Mouse (Mus musculus) forebrain, embryonic 11.5 days (tissue): Measurements from ENCODE around the gene Tenm3. TPM values are rescaled to one million over a fixed set of nuclear protein-coding genes. Genes with fewer than 3 reads are reported as not detected.
A peak's percentile ranks its signal among the peaks of the same experiment; 100 is the strongest.

Experiments
- ATAC-seq: fragments of 200-750 bp; cut with Nextera tagmentation; replicated peaks from 2 replicates; pipeline ENCODE4 v1.8.0; 2017; ENCODE audit warnings: moderate TSS enrichment; ENCODE audit not compliant: low FRiP score
- DNase-seq: peaks from one replicate; pipeline ENCODE4 v3.0.0-alpha.2; 2017; ENCODE audit warnings: low spot score
- H3K27ac ChIP-seq: fragments of 300-500 bp; sonication (generic); 2 replicates; pipeline ENCODE4 v1.5.1; 2014; ENCODE audit warnings: low read depth, low read length
- H3K27me3 ChIP-seq: fragments of 300-500 bp; sonication (generic); 2 replicates; pipeline ENCODE4 v1.6.1; 2014; ENCODE audit warnings: mild to moderate bottlenecking, low read length, mixed read lengths; ENCODE audit not compliant: control insufficient read depth, insufficient read depth
- H3K36me3 ChIP-seq: fragments of 300-500 bp; sonication (generic); 2 replicates; pipeline ENCODE4 v1.6.1; 2014; ENCODE audit warnings: mild to moderate bottlenecking, low read length, moderate library complexity, mixed read lengths; ENCODE audit not compliant: control insufficient read depth, insufficient read depth
- H3K4me1 ChIP-seq: fragments of 300-500 bp; sonication (generic); replicated peaks from 2 replicates; pipeline ENCODE4 v1.6.1; 2014; ENCODE audit warnings: low read length, mixed read lengths; ENCODE audit not compliant: control insufficient read depth, insufficient read depth
- H3K4me2 ChIP-seq: fragments of 300-500 bp; sonication (generic); 2 replicates; pipeline ENCODE4 v1.6.1; 2014; ENCODE audit warnings: low read depth, mild to moderate bottlenecking, low read length, moderate library complexity, mixed read lengths; ENCODE audit not compliant: severe bottlenecking
- H3K4me3 ChIP-seq: fragments of 300-500 bp; sonication (generic); 2 replicates; pipeline ENCODE4 v1.5.1; 2014; ENCODE audit warnings: low read depth, low read length
- H3K9ac ChIP-seq: fragments of 300-500 bp; sonication (generic); 2 replicates; pipeline ENCODE4 v1.6.1; 2014; ENCODE audit warnings: low read length
- H3K9me3 ChIP-seq: fragments of 300-500 bp; sonication (generic); 2 replicates; pipeline ENCODE4 v1.6.1; 2016; ENCODE audit warnings: low read length, mixed read lengths; ENCODE audit not compliant: control insufficient read depth
- WGBS: fragments of 180-500 bp; shearing (Covaris S2); extraction: QIAGEN DNeasy Blood & Tissue Kit; methylation state at CpG from one replicate; pipeline ENCODE4 v1.1.7; 2014; 5-methylcytosine and 5-hydroxymethylcytosine counted together
- polyA plus RNA-seq: library from polyadenylated mRNA; unstranded; fragments of >200 nt; fragmentation: Nextera tagmentation; extraction: Ambion mirVana; gene quantifications from 2 replicates; pipeline ENCODE4 v1.2.1, GENCODE M21; 2014

Gene Tenm3
- polyA plus RNA-seq, 1 experiment from 2014 or later, result 48.1 TPM

GRCm38 (mm10) chr8:48822291-48822690 lies 21.5 kb downstream of the Tenm3 start:
- H3K36me3 ChIP-seq, result no peaks in the 10 kb centered on the region
- no peaks in the 10 kb centered on the region for H3K4me1 ChIP-seq
- no peak overlapping the region for H3K9ac ChIP-seq
- no peak overlapping the region for H3K27ac ChIP-seq
- no peak overlapping the region for H3K4me2 ChIP-seq
- 83% methylated on average over 4 of the region's 4 CpGs for WGBS
- no peaks in the 10 kb centered on the region for H3K27me3 ChIP-seq
- H3K4me3 ChIP-seq, result no peak overlapping the region
- no peaks in the 10 kb centered on the region for H3K9me3 ChIP-seq
- DNase-seq (no peak), ATAC-seq (no peak)

GRCm38 (mm10) chr8:48819962-48820361 lies 23.8 kb downstream of the Tenm3 start:
- H3K4me2 ChIP-seq, result no peak overlapping the region
- H3K36me3 ChIP-seq, result no peaks in the 10 kb centered on the region
- H3K4me3 ChIP-seq, result no peak overlapping the region
- DNase-seq, result no peak
- no peaks in the 10 kb centered on the region for H3K9me3 ChIP-seq
- H3K27ac ChIP-seq, result no peak overlapping the region
- no peak for ATAC-seq
- no peaks in the 10 kb centered on the region for H3K27me3 ChIP-seq
- WGBS, result 52% methylated on average over 6 of the region's 6 CpGs
- H3K4me1 ChIP-seq, result no peaks in the 10 kb centered on the region
- no peak overlapping the region for H3K9ac ChIP-seq

GRCm38 (mm10) chr8:48819348-48819747 lies 24.4 kb downstream of the Tenm3 start:
- DNase-seq (no peak), ATAC-seq (no peak)
- no peak overlapping the region for H3K4me3 ChIP-seq
- no peak overlapping the region for H3K9ac ChIP-seq
- H3K9me3 ChIP-seq, result no peaks in the 10 kb centered on the region
- no peaks in the 10 kb centered on the region for H3K36me3 ChIP-seq
- H3K4me1 ChIP-seq, result no peaks in the 10 kb centered on the region
- H3K27me3 ChIP-seq, result no peaks in the 10 kb centered on the region
- WGBS, result 73% methylated on average over 5 of the region's 5 CpGs
- no peak overlapping the region for H3K4me2 ChIP-seq
- no peak overlapping the region for H3K27ac ChIP-seq

GRCm38 (mm10) chr8:48816941-48817340 lies 26.8 kb downstream of the Tenm3 start:
- H3K4me2 ChIP-seq, result no peak overlapping the region
- H3K27ac ChIP-seq, result no peak overlapping the region

GRCm38 (mm10) chr8:48812196-48812741 lies 31.5 kb downstream of the Tenm3 start:
- Histone ChIP-seq H3K36me3 (no peaks in the 10 kb centered on the region), H3K27me3 (no peaks in the 10 kb centered on the region), H3K9ac (no peak overlapping the region), H3K4me1 (0 out of 2 replicates have a peak, but pooled peaks cover 5% of the 10 kb centered on the region), H3K9me3 (no peaks in the 10 kb centered on the region), H3K27ac (no peak overlapping the region), H3K4me3 (no peak overlapping the region), H3K4me2 (no peak overlapping the region)
- WGBS, result 91% methylated on average over 1 of the region's 1 CpGs
- 0 out of 2 replicates have a peak, but pooled peaks have one; percentile 27 for ATAC-seq
- DNase-seq, result no peak

More at GRCm38 (mm10) chr8:48816941-48817340, 26.8 kb downstream of the Tenm3 start:
- Histone ChIP-seq H3K9ac (no peak overlapping the region), H3K36me3 (no peaks in the 10 kb centered on the region), H3K9me3 (no peaks in the 10 kb centered on the region), H3K4me3 (no peak overlapping the region), H3K4me1 (0 out of 2 replicates have a peak, but pooled peaks cover 2% of the 10 kb centered on the region), H3K27me3 (no peaks in the 10 kb centered on the region)
- ATAC-seq (no peak), DNase-seq (no peak)
- WGBS, result 60% methylated on average over 13 of the region's 13 CpGs

GRCm38 (mm10) chr8:48810615-48811014 lies 33.1 kb downstream of the Tenm3 start:
- Histone ChIP-seq H3K4me1 (0 out of 2 replicates have a peak, but pooled peaks cover 5% of the 10 kb centered on the region), H3K4me2 (no peak overlapping the region), H3K36me3 (no peaks in the 10 kb centered on the region), H3K27ac (no peak overlapping the region), H3K9me3 (no peaks in the 10 kb centered on the region), H3K4me3 (no peak overlapping the region), H3K9ac (no peak overlapping the region), H3K27me3 (no peaks in the 10 kb centered on the region)
- 32% methylated on average over 1 of the region's 1 CpGs for WGBS
- DNase-seq (no peak), ATAC-seq (no peak)

GRCm38 (mm10) chr8:48809104-48809503 lies 34.6 kb downstream of the Tenm3 start:
- H3K9me3 ChIP-seq, result no peaks in the 10 kb centered on the region
- no peak overlapping the region for H3K27ac ChIP-seq
- DNase-seq (no peak), ATAC-seq (no peak)
- WGBS, result 34% methylated on average over 3 of the region's 3 CpGs
- H3K4me1 ChIP-seq, result 0 out of 2 replicates have a peak, but pooled peaks cover 5% of the 10 kb centered on the region
- H3K9ac ChIP-seq, result no peak overlapping the region
- H3K4me2 ChIP-seq, result no peak overlapping the region
- no peaks in the 10 kb centered on the region for H3K36me3 ChIP-seq
- no peak overlapping the region for H3K4me3 ChIP-seq
- no peaks in the 10 kb centered on the region for H3K27me3 ChIP-seq

- H3K27ac ChIP-seq, result no peak overlapping the region
- no peaks in the 10 kb centered on the region for H3K27me3 ChIP-seq
- H3K9me3 ChIP-seq, result no peaks in the 10 kb centered on the region
- no peak overlapping the region for H3K9ac ChIP-seq
- ATAC-seq (no peak), DNase-seq (no peak)
- no peaks in the 10 kb centered on the region; the same call in 1 of the 2 replicates for H3K4me1 ChIP-seq
- 89% methylated on average over 8 of the region's 8 CpGs for WGBS
- H3K4me3 ChIP-seq, result no peak overlapping the region
- H3K4me2 ChIP-seq, result no peak overlapping the region
- H3K36me3 ChIP-seq, result no peaks in the 10 kb centered on the region
Observed at GRCm38 (mm10) chr8:48803070-48803469, 40.7 kb downstream of the Tenm3 start.

GRCm38 (mm10) chr8:48802231-48802630 lies 41.5 kb downstream of the Tenm3 start:
- H3K4me1 ChIP-seq, result no peaks in the 10 kb centered on the region; the same call in 1 of the 2 replicates
- H3K27me3 ChIP-seq, result no peaks in the 10 kb centered on the region
- no peak overlapping the region for H3K9ac ChIP-seq
- no peak overlapping the region for H3K4me2 ChIP-seq
- H3K4me3 ChIP-seq, result no peak overlapping the region
- DNase-seq, result no peak
- H3K36me3 ChIP-seq, result no peaks in the 10 kb centered on the region
- H3K9me3 ChIP-seq, result no peaks in the 10 kb centered on the region
- H3K27ac ChIP-seq, result no peak overlapping the region
- no peak for ATAC-seq
- WGBS, result 75% methylated on average over 8 of the region's 8 CpGs
